Mouse (Mus musculus) liver, adult 2 months (tissue): Measurements from ENCODE around the gene Exosc5. TPM values are rescaled to one million over a fixed set of nuclear protein-coding genes. Genes with fewer than 3 reads are reported as not detected.

Source experiments
- DNase-seq: peaks from one replicate; pipeline ENCODE4 v3.0.0-alpha.2; 2011; ENCODE audit warnings: low read depth, low spot score; ENCODE audit errors: extremely low read depth
- H3K27ac ChIP-seq: fragments of 200-500 bp; replicated peaks from 2 replicates; pipeline ENCODE4 v1.5.1; 2012; ENCODE audit warnings: low read depth, mild to moderate bottlenecking, control low read depth, inconsistent platforms, low read length; ENCODE audit not compliant: insufficient read depth
- H3K27me3 ChIP-seq: fragments of 200-500 bp; 2 replicates; pipeline ENCODE4 v1.6.1; 2012; ENCODE audit warnings: mild to moderate bottlenecking, moderate library complexity, low read length, inconsistent platforms; ENCODE audit not compliant: control insufficient read depth, insufficient read depth
- H3K36me3 ChIP-seq: fragments of 200-500 bp; 2 replicates; pipeline ENCODE4 v1.6.1; 2012; ENCODE audit warnings: low read length, inconsistent platforms; ENCODE audit not compliant: control insufficient read depth, insufficient read depth
- H3K4me1 ChIP-seq: fragments of 200-500 bp; 2 replicates; pipeline ENCODE4 v1.6.1; 2011; ENCODE audit warnings: low read length; ENCODE audit not compliant: control insufficient read depth, insufficient read depth
- H3K4me3 ChIP-seq: fragments of 200-500 bp; 2 replicates; pipeline ENCODE4 v1.5.1; 2011; ENCODE audit warnings: low read depth, mild to moderate bottlenecking, control low read depth, low read length, moderate library complexity; ENCODE audit not compliant: insufficient read depth
- H3K79me2 ChIP-seq: fragments of 200-500 bp; 2 replicates; pipeline ENCODE4 v1.6.1; 2012; ENCODE audit warnings: inconsistent platforms, mild to moderate bottlenecking, low read length, moderate library complexity; ENCODE audit not compliant: control insufficient read depth, insufficient read depth
- H3K9ac ChIP-seq: fragments of 200-500 bp; 2 replicates; pipeline ENCODE4 v1.6.1; 2012; ENCODE audit warnings: low read depth, mild to moderate bottlenecking, control low read depth, inconsistent platforms, low read length
- CTCF ChIP-seq: fragments of 200-500 bp; IDR thresholded peaks from 2 replicates; pipeline ENCODE4 v1.5.1; 2011; ENCODE audit warnings: low read depth, low read length, control low read depth
- POLR2A ChIP-seq: fragments of 200-500 bp; IDR thresholded peaks from 2 replicates; pipeline ENCODE4 v1.6.1; 2011; ENCODE audit warnings: low read length, control low read depth; ENCODE audit not compliant: insufficient read depth; ENCODE audit errors: extremely low read depth
- WGBS: fragments of 180-500 bp; shearing (Covaris S2); methylation state at CpG from one replicate; pipeline ENCODE4 v1.1.7; 2018; 5-methylcytosine and 5-hydroxymethylcytosine counted together
- polyA plus RNA-seq: library from polyadenylated mRNA; depleted of rRNA; stranded (reverse); fragments of >200 nt; gene quantifications from 2 replicates; pipeline ENCODE4 v1.2.3, GENCODE M21; 2012; rRNA removed
- total RNA-seq: library from RNA; depleted of rRNA; stranded (reverse); fragments of >200 nt; gene quantifications from 2 replicates; pipeline ENCODE4 v1.2.3, GENCODE M21; 2014; rRNA removed

Exosc5 gene
- total and polyA plus RNA-seq, 2 experiments: 30.4 to 75.1 TPM

GRCm38 (mm10) chr7:25720760-25721159, 61.8 kb downstream of the Exosc5 start:
- no peak for DNase-seq
- WGBS: 87% methylated on average over 5 of the region's 5 CpGs
- H3K36me3 ChIP-seq: peaks cover 30% of the 10 kb centered on the region
- H3K9ac ChIP-seq: no peak overlapping the region
- no peaks in the 10 kb centered on the region for H3K27me3 ChIP-seq
- H3K79me2 ChIP-seq: no peaks in the 10 kb centered on the region
- peaks cover 7% of the 10 kb centered on the region for H3K4me1 ChIP-seq
- H3K27ac ChIP-seq: no peak overlapping the region
- no peak for TF ChIP-seq CTCF
- TF ChIP-seq POLR2A: no peak
- no peak overlapping the region for H3K4me3 ChIP-seq

Other genes starting within 250 kb of the Exosc5 start
- not detected in 2 replicates for gene Cxcl17, start 246.3 kb upstream of the Exosc5 start, total RNA-seq
- gene Cxcl17, start 246.3 kb upstream of the Exosc5 start, polyA plus RNA-seq: not detected in 2 replicates
- gene Ceacam1, start 181.6 kb upstream of the Exosc5 start, total RNA-seq: 45.5 and 59.6 TPM in 2 replicates
- 84.8 and 87.9 TPM in 2 replicates for gene Ceacam1, start 181.6 kb upstream of the Exosc5 start, polyA plus RNA-seq
- gene Ceacam2, start 119.3 kb upstream of the Exosc5 start, total RNA-seq: 0.07 TPM in 1 of 2 replicates, not detected in the other
- gene Ceacam2, start 119.3 kb upstream of the Exosc5 start, polyA plus RNA-seq: 0.10 and 0.34 TPM in 2 replicates
- not detected in 2 replicates for gene Erich4, start 43.3 kb upstream of the Exosc5 start, total RNA-seq
- gene Erich4, start 43.3 kb upstream of the Exosc5 start, polyA plus RNA-seq: not detected in 2 replicates
- 36.0 and 40.7 TPM in 2 replicates for gene Dmac2, start 39.8 kb upstream of the Exosc5 start, total RNA-seq
- 62.3 and 64.0 TPM in 2 replicates for gene Dmac2, start 39.8 kb upstream of the Exosc5 start, polyA plus RNA-seq
- gene B3gnt8, start 32.5 kb upstream of the Exosc5 start, total RNA-seq: 0.46 and 0.67 TPM in 2 replicates
- gene B3gnt8, start 32.5 kb upstream of the Exosc5 start, polyA plus RNA-seq: 0.90 and 1.1 TPM in 2 replicates
- gene Bckdha, start 183 bp upstream of the Exosc5 start, total RNA-seq: 273 and 293 TPM in 2 replicates
- 521 and 573 TPM in 2 replicates for gene Bckdha, start 183 bp upstream of the Exosc5 start, polyA plus RNA-seq
- not detected in 2 replicates for gene Tmem91, start 16.0 kb downstream of the Exosc5 start, total RNA-seq
- gene Tmem91, start 16.0 kb downstream of the Exosc5 start, polyA plus RNA-seq: not detected in 2 replicates
- 4.2 and 6.8 TPM in 2 replicates for gene B9d2, start 21.6 kb downstream of the Exosc5 start, total RNA-seq
- gene B9d2, start 21.6 kb downstream of the Exosc5 start, polyA plus RNA-seq: 21.0 and 22.5 TPM in 2 replicates
- 1.8 and 5.6 TPM in 2 replicates for gene Tgfb1, start 27.8 kb downstream of the Exosc5 start, total RNA-seq
- gene Tgfb1, start 27.8 kb downstream of the Exosc5 start, polyA plus RNA-seq: 4.8 and 6.8 TPM in 2 replicates
- 6.8 and 10.7 TPM in 2 replicates for gene Ccdc97, start 59.9 kb downstream of the Exosc5 start, total RNA-seq
- 34.1 and 38.4 TPM in 2 replicates for gene Ccdc97, start 59.9 kb downstream of the Exosc5 start, polyA plus RNA-seq
- gene Hnrnpul1, start 95.6 kb downstream of the Exosc5 start, total RNA-seq: 30.0 and 32.7 TPM in 2 replicates
- gene Hnrnpul1, start 95.6 kb downstream of the Exosc5 start, polyA plus RNA-seq: 21.7 and 23.3 TPM in 2 replicates
- gene Axl, start 129.5 kb downstream of the Exosc5 start, total RNA-seq: 12.4 and 18.0 TPM in 2 replicates
- 6.3 and 11.4 TPM in 2 replicates for gene Axl, start 129.5 kb downstream of the Exosc5 start, polyA plus RNA-seq
- 0.13 and 0.28 TPM in 2 replicates for gene Cyp2s1, start 157.7 kb downstream of the Exosc5 start, total RNA-seq
- gene Cyp2s1, start 157.7 kb downstream of the Exosc5 start, polyA plus RNA-seq: 0.37 and 0.41 TPM in 2 replicates
- 95.3 and 137 TPM in 2 replicates for gene Cyp2b10, start 238.5 kb downstream of the Exosc5 start, total RNA-seq
- 21.6 and 78.3 TPM in 2 replicates for gene Cyp2b10, start 238.5 kb downstream of the Exosc5 start, polyA plus RNA-seq